Mouse (Mus musculus) olfactory bulb, adult 2 months (tissue): ENCODE data around the gene Ifi35. TPM values are rescaled to one million over a fixed set of nuclear protein-coding genes. Genes with fewer than 3 reads are reported as not detected.
"Not testable (repeated sequence)": the region's sequence is repeated elsewhere in the genome, so short reads cannot be mapped to it uniquely, and the experiment has no call there.

Source experiments
- H3K27ac ChIP-seq: fragments of 200-500 bp; 2 replicates; pipeline ENCODE4 v1.5.1; 2012; ENCODE audit warnings: low read depth, low read length; ENCODE audit not compliant: insufficient read depth
- H3K4me1 ChIP-seq: fragments of 200-500 bp; 2 replicates; pipeline ENCODE4 v1.6.1; 2012; ENCODE audit warnings: low read length; ENCODE audit not compliant: control insufficient read depth, insufficient read depth
- H3K4me3 ChIP-seq: fragments of 200-500 bp; 2 replicates; pipeline ENCODE4 v1.5.1; 2012; ENCODE audit warnings: mild to moderate bottlenecking, low read depth, low read length, moderate library complexity; ENCODE audit not compliant: insufficient read depth
- CTCF ChIP-seq: fragments of 200-500 bp; IDR thresholded peaks from 2 replicates; pipeline ENCODE4 v1.5.1; 2012; ENCODE audit warnings: low read depth, mild to moderate bottlenecking, low read length, moderate library complexity; ENCODE audit not compliant: insufficient read depth
- POLR2A ChIP-seq: fragments of 200-500 bp; IDR thresholded peaks from 2 replicates; pipeline ENCODE4 v1.6.1; 2012; ENCODE audit warnings: mild to moderate bottlenecking, low read depth, low read length, moderate library complexity; ENCODE audit not compliant: insufficient read depth
- WGBS: fragments of 180-500 bp; shearing (Covaris S2); methylation state at CpG from one replicate; pipeline ENCODE4 v1.1.7; 2018; 5-methylcytosine and 5-hydroxymethylcytosine counted together
- polyA plus RNA-seq: library from polyadenylated mRNA; stranded (reverse); fragments of >200 nt; gene quantifications from 2 replicates; pipeline ENCODE4 v1.2.4, GENCODE M21; 2012; ENCODE audit warnings: low replicate concordance; ENCODE audit not compliant: missing spikeins, insufficient read depth, insufficient read length

Gene Ifi35
- polyA plus RNA-seq, 1 experiment: not detected

- no peak overlapping the region for H3K4me3 ChIP-seq
- H3K27ac ChIP-seq: no peak overlapping the region
- peaks cover 6% of the 10 kb centered on the region for H3K4me1 ChIP-seq
- no peak for TF ChIP-seq POLR2A
- no peak for TF ChIP-seq CTCF
- WGBS: 64% methylated on average over 7 of the region's 7 CpGs
These were observed 24.1 kb downstream of the Ifi35 start for GRCm38 (mm10) chr11:101472336-101472735.

DNA sequence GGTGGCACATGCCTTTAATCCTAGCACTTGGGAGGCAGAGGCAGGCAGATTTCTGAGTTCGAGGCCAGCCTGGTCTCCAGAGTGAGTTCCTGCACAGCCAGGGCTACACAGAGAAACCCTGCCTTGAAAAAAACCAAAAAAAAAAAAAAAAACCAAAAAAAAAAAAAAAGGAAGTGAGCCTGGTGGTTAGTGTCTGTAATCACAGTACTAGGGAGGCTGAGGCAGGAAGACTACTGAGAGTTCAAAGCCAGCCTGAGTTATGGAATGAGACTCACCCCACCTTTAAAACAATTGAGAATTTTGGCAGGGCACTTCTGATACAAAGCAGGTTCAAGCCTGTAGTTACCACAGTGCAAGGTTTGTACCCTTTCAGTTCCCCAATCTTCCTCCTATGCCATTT lies 25.5 kb downstream of the Ifi35 start:
- H3K27ac ChIP-seq, H3K4me1 ChIP-seq, H3K4me3 ChIP-seq: not testable (repeated sequence)
- 91% methylated on average over 1 of the region's 1 CpGs for WGBS

DNA sequence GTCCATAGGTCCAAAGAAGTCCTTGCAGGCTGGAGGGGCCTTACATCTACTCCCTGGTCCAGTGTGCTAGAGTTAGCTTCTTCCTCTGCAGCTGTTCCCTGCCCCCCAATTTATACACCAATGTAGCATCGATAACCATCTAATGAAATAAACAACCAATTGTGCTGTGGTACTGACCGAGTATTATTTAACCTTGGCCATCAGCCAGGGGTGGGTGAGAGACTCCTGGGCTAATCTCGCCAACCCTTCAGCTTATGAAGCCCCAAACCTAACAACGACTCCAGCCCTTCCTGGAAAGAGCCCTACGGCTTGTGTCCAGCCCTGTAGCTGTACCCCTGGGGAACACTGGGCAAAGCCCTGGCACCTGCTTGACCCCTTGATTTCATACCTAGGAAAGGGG lies 26.1 kb downstream of the Ifi35 start:
- no peak for TF ChIP-seq POLR2A
- no peak for TF ChIP-seq CTCF
- no peak overlapping the region for H3K4me3 ChIP-seq
- no peak overlapping the region for H3K27ac ChIP-seq
- WGBS: 47% methylated on average over 5 of the region's 5 CpGs
- H3K4me1 ChIP-seq: peaks cover 8% of the 10 kb centered on the region

DNA sequence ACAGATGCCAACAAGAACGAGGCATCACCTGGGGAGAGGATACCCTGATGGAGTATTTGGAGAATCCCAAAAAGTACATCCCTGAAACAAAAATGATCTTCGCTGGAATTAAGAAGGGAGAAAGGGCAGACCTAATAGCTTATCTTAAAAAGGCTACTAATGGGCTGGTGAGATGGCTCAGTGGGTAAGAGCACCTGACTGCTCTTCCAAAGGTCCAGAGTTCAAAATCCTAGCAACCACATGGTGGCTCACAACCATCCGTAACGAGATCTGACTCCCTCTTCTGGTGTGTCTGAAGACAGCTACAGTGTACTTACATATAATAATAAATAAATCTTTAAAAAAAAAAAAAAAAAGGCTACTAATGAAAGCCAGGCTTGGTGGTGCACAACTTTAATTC lies 28.2 kb downstream of the Ifi35 start:
- not testable (repeated sequence) for H3K27ac ChIP-seq, H3K4me3 ChIP-seq, H3K4me1 ChIP-seq
- WGBS: 86% methylated on average over 4 of the region's 4 CpGs

DNA sequence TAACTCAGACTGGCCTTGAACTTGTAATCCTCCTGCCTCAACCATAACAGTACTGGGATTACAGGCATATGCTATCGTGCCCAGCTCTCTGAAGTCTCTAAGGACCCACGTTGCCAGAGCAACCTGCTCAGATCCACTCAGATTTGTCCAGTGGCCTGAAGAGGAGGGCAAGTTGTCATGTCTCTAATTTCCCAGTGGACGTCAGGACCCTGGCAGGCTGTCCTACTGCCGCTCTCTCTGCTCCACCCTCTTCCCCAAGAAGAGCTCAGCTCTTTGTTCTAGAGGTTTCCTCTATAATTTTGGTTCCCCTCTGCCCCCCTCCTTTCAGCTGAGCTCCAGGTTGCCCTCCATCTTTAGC lies 29.0 kb downstream of the Ifi35 start:
- H3K4me3 ChIP-seq: no peak overlapping the region
- TF ChIP-seq POLR2A (no peak), CTCF (no peak)
- 27% methylated on average over 4 of the region's 4 CpGs for WGBS
- no peak overlapping the region for H3K27ac ChIP-seq
- peaks cover 8% of the 10 kb centered on the region for H3K4me1 ChIP-seq

- Histone ChIP-seq H3K4me1 (peaks cover 8% of the 10 kb centered on the region), H3K4me3 (no peak overlapping the region), H3K27ac (no peak overlapping the region)
- TF ChIP-seq POLR2A: no peak
- no peak for TF ChIP-seq CTCF
- 36% methylated on average over 10 of the region's 10 CpGs for WGBS
These were observed 29.5 kb downstream of the Ifi35 start for GRCm38 (mm10) chr11:101477552-101478211.

DNA sequence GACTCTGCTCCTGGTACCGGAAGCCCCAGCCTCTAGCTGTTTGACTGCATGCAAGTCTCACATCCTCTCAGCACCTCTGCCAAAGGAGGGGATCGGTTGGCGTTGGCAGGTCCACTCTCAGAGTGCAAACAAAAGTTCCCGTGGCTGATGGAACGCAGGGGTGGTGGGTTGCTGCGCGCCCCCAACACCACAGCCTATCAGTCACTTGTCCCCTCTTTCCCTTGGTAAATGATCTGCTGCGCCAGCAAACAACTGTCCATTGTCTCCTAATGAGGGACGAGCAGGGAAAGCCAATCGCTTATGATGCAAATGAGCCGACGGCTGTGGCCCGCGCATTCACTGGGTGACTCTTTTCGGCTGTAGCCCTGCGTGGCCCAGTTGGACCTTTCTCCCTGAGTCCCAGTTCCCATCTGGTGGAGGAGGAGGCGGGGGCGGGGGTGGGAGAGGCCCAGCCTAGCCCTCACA lies 31.0 kb downstream of the Ifi35 start:
- H3K27ac ChIP-seq: no peak overlapping the region
- peaks cover 8% of the 10 kb centered on the region for H3K4me1 ChIP-seq
- H3K4me3 ChIP-seq: no peak overlapping the region
- 36% methylated on average over 18 of the region's 18 CpGs for WGBS
- no peak for TF ChIP-seq POLR2A
- TF ChIP-seq CTCF: no peak

DNA sequence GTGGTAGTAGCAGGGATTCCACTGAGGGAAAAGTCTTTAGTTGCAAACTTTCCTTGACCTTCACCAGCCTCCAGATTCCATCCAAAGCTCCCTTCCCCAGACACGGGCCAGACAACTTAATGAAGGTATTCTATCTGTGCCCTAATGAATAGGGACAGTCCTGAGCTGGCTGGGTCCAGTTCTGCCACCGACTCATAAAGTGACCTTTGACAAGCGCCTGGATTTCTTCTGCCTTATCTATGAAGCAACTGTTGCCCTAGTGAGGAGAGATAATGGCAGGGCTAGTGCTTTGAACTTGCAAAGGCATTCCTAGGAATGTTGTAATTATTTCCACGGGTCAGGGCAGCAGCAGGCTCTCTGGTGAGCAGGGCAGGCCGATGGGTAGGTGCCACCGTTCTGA lies 32.7 kb downstream of the Ifi35 start:
- Histone ChIP-seq H3K27ac (no peak overlapping the region), H3K4me3 (no peak overlapping the region), H3K4me1 (peaks cover 8% of the 10 kb centered on the region)
- WGBS: 79% methylated on average over 6 of the region's 6 CpGs
- TF ChIP-seq CTCF (no peak), POLR2A (no peak)

GRCm38 (mm10) chr11:101483804-101484203 lies 35.6 kb downstream of the Ifi35 start:
- H3K27ac ChIP-seq: no peak overlapping the region
- TF ChIP-seq POLR2A (no peak), CTCF (no peak)
- WGBS: 56% methylated on average over 3 of the region's 3 CpGs
- peaks cover 5% of the 10 kb centered on the region; the same call in 1 of the 2 replicates for H3K4me1 ChIP-seq
- no peak overlapping the region for H3K4me3 ChIP-seq

DNA sequence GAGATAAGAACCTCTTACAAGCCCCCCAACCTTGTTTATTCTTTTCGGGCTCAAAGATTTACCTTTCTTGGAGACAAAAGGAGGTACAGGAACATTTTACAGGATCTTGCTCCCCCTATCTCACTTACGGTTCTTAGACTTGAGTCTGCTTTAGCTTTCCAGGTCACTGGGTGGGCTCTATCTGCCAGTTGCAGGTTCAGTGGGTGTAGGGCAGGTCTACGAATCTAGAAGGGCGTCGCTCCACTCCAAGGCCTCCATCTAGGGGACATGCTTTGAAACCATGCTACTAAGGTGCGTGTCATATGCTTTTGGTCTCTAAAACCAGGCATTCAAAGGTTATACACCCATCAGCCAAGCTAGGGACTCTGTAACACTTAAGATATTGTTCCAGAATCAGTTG lies 36.0 kb downstream of the Ifi35 start:
- H3K4me3 ChIP-seq: no peak overlapping the region
- TF ChIP-seq POLR2A (no peak), CTCF (no peak)
- 0 out of 2 replicates have a peak, but pooled peaks cover 1% of the 10 kb centered on the region for H3K4me1 ChIP-seq
- H3K27ac ChIP-seq: no peak overlapping the region
- 93% methylated on average over 6 of the region's 6 CpGs for WGBS
